Mouse (Mus musculus) testis, postnatal 14 days (tissue): ENCODE measurements around the gene Irx4.

ENCODE experiments used
- DNase-seq: peaks from one replicate; pipeline ENCODE4 v3.0.0; 2021; ENCODE audit warnings: low spot score

Gene Irx4

GRCm38 (mm10) chr13:73260354-73261035, at the start of gene Irx4:
Gene Irx4, plus strand, starts transcription at chr13:73260479.
- no peak for DNase-seq

- DNase-seq, result no peak
Measured at GRCm38 (mm10) chr13:73214301-73214700, 46.0 kb upstream of the Irx4 start.

- no peak for DNase-seq
Measured at GRCm38 (mm10) chr13:73236461-73236860, 23.8 kb upstream of the Irx4 start.

DNA sequence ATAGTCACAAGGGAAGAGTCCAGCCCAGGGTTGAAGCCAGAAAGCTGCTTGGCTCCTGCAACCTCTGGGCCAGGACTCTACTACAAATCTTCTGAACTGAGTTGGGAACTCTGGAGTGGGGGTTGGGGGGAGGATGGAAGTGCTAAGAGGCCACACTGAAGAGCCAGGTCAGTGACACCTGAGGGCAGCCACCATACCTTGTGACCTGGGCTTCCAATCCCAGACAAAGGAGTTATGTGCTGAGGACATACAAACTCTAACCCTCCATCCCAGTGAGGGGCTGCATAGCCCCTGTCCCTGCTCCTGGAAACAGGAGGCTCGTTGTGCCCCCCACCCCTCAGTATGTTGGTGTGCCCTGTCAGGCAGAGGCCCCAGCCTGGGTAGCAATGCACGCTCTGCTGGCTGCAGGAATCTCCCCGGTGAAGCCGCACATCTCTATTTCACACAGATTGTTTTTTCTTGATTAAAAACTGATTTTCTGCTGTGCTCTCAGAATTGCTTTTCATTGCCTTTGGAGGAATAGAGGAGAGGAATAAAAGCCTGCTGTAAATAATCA, 21.0 kb upstream of the Irx4 start:
- DNase-seq, result no peak

DNA sequence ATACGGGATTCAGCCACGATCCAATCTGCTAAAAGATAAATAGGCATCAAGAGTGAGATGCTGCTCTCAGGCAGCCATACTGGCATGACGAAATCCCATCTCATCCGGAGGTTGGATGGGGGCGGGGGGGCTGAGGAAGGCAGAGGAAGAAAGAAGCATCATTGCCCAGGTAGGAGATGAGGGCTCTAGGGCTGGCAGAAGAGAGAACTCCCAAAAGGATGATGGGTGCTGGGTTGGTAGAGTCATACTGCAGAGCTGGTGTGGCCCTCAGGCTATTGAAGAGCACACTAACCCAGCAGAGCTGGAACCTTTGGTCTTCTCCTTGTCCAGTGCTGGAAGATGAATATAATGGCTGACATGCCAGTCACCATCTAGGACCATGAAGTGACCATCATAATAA, 17.7 kb upstream of the Irx4 start:
- DNase-seq, result no peak

GRCm38 (mm10) chr13:73246961-73247360, 13.3 kb upstream of the Irx4 start:
- DNase-seq, result no peak

DNA sequence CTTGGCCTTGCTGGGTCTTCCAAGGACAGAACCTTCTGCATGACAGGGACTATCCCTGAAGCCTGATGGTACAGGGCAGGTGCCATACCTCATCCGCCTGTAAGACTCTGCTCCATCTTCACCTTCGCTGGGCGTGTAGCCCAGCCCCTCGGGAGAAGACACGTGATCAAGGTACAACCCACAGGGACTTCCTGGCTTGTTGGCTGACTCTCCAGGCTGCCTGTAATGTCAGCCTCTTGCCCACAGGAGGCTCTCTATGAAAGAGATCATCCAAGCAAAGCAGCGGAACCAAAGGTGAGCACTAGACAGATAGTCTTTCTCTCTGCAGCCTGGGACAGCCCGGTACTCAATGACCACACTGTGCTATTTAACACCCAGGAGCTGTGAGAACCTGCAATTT, 9.1 kb upstream of the Irx4 start:
- no peak for DNase-seq

- DNase-seq, result no peak
Measured at GRCm38 (mm10) chr13:73252022-73252421, 8.3 kb upstream of the Irx4 start.

DNA sequence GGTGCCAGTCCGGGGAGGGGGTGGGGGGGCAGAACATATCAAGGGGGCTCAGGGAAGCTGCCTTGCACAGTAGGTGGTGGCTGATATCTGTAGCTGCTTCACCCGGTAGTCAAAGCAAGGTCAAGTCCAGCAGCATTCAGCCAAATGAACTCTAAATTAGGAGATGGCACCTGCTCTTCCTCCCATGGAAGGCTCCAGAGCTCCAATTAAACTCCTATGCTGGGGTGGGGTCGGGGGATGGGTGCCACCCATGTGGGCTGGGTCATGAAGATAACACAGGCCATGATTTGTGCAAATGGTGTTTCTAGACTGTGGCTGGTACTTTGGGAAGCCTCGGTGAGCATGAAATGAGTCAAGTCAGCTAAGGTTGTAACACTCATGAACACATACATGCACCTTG, 1.9 kb upstream of the Irx4 start:
- DNase-seq, result no peak

GRCm38 (mm10) chr13:73259577-73260353, 514 bp upstream of the Irx4 start:
- DNase-seq, result no peak

DNA sequence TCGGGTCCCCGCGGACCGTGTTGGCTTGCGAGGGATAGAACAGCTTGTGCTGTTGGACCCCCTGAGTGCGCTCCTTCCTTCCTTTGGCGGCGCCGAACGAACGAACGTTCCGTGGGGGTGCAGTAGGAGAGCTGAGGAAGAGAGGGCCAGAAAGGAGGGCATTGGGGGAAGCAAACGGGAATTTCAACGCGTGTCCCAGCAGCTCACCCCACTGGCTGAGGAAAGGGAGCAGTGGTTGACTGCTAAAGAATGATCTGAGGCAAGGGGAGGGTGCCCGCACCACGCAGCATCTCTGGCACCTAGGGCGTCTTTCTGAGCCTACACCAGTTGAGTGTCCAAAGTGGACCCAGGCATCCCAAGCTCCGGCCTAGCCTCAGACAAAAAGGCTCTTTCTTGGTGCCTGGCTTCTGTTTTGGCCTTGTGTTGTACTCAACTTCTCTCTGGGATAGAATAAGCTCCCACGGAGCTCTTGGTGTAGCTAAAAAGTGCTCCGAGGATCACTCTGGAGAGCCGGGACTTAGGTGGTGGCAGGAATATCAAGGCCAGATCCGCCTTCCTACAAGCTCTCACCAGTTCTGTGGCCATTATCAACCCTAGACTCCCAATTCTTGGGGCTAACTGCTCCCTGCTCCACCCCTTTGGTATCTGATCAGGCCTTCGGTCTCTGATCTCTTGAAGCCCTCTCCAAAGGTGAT, 904 bp downstream of the Irx4 start:
- no peak for DNase-seq

DNA sequence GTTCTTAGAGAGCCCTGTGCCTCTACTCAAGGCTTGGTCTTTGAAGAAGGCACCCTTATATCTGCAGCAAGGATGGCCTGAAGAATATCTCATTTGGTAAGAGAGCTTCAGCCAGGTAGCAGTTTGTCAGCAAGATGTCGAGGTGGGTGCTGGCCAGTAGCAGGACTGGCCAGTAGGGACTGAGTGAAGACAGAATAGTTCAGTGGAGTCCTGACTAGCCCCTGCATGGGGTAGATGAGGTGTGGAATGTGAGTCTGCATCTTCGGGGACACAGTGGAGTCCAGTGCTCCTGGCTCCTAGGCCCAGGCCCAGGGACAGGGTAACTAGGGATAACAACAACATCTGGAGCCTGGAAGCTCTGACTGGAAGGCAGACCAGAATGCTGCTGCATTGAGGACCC, 1.6 kb downstream of the Irx4 start:
- no peak for DNase-seq

DNA sequence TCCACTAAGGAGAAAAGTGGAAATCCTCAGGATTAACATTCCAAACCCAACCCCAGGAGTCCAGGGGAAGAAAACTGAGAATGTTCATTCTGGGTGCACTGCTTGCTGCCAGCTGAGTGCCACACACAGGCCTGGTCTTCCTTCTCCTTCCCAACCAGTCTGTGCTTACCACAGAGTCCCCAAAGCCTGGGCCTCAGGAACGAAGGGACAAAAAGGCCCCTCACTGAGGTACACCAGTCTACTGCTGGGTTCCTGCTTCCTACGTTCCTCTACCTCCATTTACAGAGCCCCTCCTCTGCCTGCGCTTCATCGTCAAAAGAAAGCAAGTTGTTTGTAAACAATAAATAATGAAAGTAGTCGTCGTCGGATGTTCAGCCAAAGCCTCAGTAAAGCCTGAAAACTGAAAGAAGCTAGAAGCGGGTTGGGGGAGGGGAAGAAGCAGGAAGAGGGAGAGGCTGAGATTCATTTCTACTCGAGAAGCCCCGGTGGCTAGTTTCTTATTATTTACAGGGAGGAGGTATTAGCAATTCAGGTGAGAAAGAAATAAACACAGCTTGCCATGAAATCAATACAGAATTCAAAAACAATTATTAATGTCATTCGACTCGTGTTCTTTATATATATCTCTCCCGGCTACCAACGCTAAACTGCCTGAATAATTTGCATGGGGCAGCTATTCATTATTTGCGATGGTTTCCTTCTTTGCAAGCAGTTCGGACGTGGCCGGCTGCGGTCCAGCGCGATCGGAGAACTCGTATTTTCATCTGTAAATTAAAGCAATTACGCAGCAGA, 2.3 kb downstream of the Irx4 start:
- no peak for DNase-seq

DNA sequence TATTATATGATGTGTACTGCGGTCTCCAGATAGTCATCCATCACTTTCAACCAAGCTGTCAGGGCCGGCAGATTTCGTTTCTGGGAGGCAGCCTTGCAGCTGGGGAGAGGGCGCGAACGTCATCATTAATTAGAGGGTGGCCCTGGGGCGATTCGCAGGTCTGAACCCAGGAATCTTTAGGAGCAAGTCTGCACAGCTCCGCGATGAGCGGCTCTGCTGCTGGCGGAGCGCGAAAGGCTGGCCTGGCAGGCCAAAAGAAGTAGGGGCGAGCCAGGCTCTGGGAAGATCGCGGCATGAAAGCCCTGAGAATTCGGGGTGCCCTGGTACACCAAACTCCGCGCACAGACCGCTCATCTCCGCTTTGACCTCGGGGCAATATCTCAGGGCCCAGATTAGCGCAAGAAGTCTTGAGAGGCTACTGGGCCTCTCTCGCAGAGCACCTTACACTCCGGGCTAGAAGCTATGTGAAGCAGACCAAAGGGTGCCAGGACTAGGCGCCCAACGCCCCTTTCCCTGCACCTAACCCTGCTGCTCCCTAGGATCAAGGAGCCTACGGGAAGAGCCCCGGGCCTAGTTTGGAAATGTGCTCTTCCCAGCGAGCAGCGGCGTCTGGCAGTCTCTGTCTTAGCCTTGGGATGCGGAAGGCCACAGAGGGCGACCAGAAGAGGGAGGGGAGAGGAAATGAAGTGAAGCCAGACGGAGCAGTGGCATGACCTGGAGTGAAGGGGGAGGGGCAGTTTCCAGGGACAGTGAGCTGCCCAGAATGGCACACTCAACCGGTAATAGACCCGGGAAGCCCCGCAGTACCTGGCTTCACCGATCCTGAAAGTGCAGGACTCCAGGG, 3.1 kb downstream of the Irx4 start:
- DNase-seq, result no peak

GRCm38 (mm10) chr13:73264166-73264735, 4.0 kb downstream of the Irx4 start:
- no peak for DNase-seq

DNA sequence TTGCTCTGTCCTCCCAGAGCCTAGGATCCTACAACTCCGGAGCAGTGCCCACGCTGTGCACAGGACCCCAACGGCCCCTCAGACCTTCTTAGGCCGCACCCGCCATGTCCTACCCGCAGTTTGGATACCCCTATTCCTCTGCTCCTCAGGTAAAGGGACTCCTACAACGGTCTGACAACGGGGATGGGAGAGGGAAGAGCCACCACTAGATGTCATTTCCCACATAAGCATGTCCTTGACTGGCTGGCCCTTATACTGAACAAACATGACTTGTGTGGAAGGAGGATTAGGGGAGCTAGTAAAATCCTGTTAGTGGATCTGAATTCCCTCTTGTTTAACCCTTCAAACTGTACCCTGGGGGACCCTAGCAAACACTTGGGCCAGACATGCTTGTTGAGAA, 4.6 kb downstream of the Irx4 start:
- no peak for DNase-seq

GRCm38 (mm10) chr13:73265442-73265841, 5.2 kb downstream of the Irx4 start:
- no peak for DNase-seq

DNA sequence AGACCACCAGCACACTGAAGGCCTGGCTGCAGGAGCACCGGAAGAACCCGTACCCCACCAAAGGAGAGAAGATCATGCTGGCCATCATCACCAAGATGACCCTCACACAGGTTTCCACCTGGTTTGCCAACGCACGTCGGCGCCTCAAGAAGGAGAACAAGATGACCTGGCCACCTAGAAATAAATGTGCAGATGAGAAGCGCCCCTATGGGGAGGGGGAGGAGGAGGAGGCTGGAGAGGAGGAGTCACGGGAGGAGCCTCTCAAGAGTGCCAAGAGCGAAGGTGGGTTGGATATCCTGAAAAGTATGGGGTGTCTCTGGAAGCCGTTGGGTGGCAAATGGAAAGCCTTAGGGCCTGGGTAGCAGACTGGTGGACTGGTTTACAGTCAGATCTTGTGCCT, 7.3 kb downstream of the Irx4 start:
- DNase-seq, result no peak

GRCm38 (mm10) chr13:73268702-73269101, 8.4 kb downstream of the Irx4 start:
- no peak for DNase-seq

DNA sequence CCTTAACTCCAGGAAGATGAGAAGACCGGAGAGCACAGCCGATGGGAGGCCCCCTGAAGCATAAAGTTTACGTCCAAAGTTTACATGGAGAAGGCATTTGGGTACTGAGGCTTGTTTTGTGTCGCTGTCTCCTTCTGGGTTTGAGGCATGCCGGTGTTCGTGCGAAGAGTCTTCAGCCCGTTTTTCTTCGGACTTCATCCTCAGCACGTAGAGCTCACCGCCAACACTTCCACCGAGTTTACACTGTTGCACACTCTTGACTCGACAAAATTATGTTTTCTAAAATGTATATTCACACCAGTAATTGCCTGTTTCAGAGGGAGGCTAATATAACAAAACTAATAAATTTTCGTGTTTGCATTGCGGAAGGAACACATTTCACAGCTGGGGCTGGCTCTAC, 9.0 kb downstream of the Irx4 start:
- no peak for DNase-seq

DNA sequence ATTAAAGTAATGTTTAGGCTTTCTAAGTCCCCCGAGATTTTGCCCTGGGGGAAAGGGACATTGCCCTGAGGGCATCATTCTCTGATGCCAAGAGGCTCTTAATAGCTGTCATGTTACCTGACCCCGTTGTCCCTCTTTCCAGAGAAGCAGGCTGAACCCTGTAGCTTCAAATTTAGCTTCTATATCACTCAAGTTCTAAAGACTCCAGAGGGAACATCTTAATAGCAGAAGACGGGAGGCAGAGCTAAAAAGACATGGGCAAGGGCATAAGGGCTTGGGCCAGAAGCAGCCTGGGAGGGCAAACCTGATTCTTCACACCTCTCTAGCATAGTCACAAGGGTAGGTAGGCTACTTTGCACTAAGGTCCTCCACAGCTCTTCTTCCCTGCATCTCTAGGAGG, 9.6 kb downstream of the Irx4 start:
- DNase-seq, result no peak
